Mouse (Mus musculus) spleen, adult 2 months (tissue): ENCODE data around the gene Fga.

Source experiments
- CTCF ChIP-seq: fragments of 200-500 bp; IDR thresholded peaks from 2 replicates; pipeline ENCODE4 v1.5.1; 2011; ENCODE audit warnings: mild to moderate bottlenecking, inconsistent platforms; ENCODE audit not compliant: insufficient read depth, insufficient read length, insufficient replicate concordance; ENCODE audit errors: extremely low read depth
- POLR2A ChIP-seq: fragments of 200-500 bp; IDR thresholded peaks from 2 replicates; pipeline ENCODE4 v1.6.1; 2011; ENCODE audit warnings: low read depth, low read length, inconsistent platforms

DNA sequence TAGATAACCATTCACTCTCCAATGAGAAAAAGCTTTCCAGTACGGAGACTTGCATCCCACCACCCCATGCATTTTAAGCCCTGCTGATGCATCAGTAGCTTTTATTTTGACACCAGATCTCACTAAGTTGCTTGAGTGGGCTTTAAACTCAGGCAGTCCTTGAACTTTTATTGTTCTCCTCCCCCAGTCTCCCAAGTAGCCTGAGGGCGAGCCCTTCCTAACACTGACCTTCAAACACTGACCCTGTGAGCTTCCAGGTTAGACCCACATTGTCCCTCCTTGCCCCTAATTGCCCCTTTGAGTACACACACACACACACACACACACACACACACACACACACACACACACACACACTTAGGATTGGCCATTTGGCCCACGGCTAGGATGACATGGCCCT, 29.2 kb upstream of the Fga start:
- TF ChIP-seq CTCF, result no peak
- TF ChIP-seq POLR2A, result no peak
